Mouse (Mus musculus) cerebellum, postnatal 4 days (tissue): ENCODE data around the gene Col2a1.
A peak's percentile ranks its signal among the peaks of the same experiment; 100 is the strongest.

ENCODE experiments used
- DNase-seq, 2 experiments: peaks; one replicate each; pipeline ENCODE4 v3.0.0; 2022; ENCODE audit warnings: low spot score in 2 of 2, mixed read lengths in 1 of 2

The Col2a1 gene

DNA sequence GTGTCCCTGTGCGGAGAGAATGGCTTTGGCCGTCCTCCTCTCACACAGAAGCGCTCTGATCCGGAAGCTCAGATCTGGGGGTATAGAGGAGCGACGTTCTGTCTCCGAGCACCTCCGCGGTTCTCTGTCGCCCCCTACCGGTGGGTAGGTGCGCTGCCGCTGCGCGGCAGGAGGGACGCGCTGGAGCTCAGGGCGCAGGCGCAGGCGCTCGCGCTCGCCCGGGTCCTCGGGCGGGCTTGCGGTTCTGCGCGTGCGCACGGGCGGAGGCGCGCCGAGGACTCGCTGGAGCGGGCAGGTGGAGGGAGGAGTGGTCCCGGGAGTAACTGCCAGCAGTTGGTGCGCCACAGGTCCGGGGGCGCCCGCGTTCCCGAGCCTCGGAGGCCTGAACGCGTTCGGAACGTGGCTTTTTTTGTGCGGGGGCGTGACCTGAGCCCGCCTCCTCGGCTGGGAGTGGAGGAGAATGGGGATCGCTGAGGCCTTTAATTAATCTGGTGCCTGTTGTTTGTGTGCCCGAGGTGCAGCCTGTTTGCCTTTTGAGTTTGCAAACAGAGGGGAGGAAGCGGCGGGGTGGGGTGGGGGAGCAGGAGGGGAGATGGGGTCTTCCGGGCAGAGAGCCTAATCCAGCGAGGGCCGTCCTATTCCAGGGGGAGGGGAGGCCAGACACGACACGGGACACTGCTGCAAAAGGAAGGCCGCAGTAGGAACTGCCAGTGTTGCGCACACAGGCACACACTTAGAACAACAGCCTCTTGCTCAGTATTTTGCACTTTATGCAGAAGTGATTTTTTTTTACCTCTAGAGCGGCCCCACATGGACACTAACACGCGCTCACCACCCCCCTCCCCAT lies 40.3 kb downstream of the Col2a1 start, which contains the start of gene Tmem106c:
Gene Tmem106c (plus strand): TSS at position 212 of the 847 bp plus-strand sequence.
- peak; percentile 92 to 95 for DNase-seq

DNA sequence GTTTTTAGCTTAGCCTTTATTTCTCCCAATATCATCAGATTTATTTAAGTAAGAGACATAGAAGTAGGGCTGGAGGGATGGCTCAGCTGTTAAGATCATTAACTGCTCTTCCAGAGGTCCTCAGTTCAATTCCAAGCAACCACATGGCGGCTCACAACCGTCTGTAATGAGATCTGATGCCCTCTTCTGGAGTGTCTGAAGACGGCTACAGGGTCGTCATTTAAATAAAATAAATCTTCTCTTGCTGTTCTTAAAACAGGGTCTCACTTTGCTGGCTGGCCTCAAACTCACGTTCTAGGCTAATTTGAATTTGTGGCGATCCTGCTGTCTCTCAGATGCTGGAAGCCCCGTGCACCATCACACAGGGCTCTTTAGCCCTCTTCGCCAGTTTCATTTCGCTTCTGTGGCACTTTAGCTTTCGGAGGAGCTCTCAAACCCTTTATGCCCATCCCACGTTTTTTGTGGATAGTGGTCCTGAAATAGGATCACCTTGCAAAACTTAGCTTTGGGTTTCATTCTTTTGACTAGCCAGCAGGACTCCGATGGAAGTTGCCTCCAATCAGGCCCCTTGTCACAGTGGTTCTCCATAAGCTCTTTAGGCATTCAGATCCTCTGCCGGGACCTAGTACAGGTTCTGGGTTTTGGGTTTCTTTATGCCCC lies 41.0 kb downstream of the Col2a1 start:
- DNase-seq, result peak in 1 of 2 experiments; percentile 19

DNA sequence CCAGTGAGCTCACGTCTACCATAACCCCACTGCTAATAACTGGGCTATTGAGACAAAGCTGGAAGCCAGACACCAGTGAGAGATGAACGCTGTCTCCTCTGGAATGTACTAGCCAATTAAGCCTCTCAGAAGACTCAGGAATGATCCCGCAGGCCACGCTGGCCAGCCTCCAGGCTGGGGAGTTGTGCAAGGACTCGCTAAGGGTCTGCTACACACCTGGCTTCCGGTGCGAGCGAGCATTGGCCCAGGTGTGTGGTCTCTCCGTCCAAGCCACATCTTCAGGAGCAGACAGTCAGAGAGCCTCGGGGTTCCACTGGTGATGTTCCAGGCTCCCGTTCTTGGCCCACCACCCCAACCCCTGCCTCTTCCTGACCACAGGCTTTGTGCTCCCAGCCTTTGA lies 48.1 kb downstream of the Col2a1 start:
- peak in 1 of 2 experiments; percentile 15 for DNase-seq

DNA sequence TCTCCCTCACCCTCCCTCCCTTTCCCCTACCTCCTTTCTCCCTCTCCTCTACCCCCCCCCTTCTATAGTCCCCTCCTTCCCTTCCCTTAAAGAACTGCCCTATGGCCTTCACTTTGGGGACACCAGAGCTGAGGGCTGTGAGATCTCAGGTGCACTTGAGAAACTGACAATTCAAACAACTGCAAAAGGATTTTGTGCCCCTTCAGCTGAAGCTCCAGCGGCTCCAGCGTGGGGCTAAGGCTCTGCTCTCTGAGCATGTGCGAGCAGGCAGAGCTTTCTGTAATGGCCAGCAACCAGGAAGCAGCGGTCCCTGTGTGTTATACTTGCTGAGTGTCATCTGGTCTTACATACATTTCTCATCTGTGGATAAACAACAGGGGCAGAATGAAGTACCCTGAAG lies 48.8 kb downstream of the Col2a1 start:
- peak in 1 of 2 experiments; percentile 6 for DNase-seq

DNA sequence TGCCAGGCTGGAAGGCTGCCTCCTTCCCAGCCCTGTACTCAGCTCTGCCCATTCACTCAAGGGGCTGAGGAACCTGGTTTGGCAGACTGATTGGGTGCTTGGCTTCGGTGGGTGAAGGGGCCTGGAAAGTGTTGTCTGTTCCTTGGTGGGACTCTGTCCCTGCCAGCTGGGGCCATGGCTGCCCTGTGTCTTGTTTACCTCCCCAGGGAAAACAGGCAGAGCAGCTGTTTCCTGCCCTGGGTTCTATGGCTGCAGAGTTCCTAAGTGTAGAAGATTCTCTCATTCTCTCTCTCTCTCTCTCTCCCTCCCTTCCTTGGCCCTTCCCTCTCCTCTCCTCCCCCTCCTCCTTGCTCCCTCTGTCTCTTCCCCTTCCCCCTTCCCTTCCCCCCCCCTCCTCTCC lies 49.2 kb downstream of the Col2a1 start:
- DNase-seq, result peak in 1 of 2 experiments; percentile 8

DNA sequence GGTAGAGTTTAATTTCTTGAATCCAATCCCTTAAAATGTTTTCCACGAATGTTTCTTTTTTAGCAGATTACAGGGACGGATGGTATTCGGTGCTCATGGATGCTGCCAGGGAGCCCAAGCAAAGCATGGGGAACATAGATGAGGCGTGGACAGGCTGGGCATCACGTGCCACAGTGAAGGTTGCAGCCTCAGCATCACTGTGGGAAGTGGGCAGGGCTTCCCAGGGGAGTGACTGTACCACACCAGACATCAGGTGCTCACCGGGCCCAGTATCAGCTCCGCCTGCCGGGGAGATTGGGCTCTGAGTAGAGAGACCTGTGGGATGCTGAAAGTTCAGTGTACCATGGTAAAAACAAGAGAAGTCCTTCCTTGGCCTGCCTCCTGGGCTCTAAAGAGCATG lies 49.8 kb downstream of the Col2a1 start:
- DNase-seq, result peak in 1 of 2 experiments; percentile 10

DNA sequence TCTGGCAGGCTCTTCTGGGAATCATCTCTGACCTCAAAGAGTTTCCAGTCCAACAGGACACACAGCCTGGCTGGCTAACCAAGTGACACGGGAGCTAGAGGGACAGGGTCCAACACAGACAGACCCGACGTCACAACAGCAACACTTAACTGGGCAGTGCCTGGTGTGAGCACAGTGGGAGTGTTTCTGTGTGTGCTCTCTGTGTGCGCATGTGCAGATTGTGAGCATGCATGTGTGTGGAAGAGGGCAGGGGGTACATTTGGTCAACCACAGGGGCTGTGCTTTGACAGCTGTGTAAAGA lies 51.7 kb downstream of the Col2a1 start:
- DNase-seq, result no peak

DNA sequence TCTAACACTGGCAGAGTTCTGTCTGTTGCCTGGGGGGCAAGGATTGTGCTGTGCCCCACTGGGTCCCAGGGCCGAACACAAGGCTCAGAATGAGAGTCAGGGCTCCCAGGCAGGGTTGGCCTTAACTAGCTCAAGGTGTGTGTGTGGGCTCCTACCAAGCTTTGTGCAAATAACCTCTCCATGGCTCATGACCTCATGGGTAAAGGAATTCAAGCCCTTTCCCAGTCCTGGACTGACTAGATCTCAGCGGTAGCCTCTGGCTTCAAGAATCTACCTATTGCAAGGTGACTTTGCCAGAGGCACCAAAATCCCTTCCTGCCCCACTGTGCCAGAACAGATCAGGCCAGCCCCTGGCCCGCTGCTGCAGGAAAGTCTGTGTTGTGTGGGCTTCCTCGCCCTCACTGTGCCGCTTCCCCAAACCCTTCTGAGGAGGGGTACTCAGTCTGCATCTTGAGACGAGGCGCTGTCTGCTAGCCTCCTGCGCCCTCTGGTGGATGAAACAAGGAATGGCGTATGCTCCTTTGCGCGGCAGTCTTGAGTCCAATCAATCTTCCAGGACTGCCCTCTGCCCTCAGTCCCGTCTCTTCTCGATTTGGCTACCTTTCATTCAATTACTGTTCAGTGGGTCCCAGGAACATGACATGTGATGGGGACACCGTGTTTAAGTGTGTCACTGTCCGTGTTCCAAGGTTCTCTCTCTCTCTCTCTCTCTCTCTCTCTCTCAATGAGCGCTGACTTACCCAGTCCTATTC lies 52.2 kb downstream of the Col2a1 start:
- DNase-seq, result peak; percentile 47 to 75

DNA sequence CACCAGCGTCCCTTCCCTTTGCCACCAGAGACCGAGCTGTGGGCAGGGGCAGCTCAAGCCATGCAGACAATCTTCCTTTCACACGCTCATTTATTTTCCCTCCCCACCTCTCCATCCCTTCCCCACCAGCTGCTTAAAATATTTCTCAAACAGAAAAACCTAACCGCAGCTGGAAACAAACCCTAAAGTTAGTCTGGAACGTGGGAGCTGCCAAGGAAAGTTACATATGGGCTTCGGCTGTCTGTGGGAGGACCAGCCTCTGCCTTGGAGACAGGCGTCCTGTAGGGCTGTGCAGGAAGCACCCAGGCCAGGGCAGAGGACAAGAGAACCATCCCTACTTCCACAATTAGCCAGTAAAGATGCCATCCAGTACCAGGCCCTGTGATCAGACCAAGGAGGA lies 54.3 kb downstream of the Col2a1 start:
- DNase-seq, result no peak

DNA sequence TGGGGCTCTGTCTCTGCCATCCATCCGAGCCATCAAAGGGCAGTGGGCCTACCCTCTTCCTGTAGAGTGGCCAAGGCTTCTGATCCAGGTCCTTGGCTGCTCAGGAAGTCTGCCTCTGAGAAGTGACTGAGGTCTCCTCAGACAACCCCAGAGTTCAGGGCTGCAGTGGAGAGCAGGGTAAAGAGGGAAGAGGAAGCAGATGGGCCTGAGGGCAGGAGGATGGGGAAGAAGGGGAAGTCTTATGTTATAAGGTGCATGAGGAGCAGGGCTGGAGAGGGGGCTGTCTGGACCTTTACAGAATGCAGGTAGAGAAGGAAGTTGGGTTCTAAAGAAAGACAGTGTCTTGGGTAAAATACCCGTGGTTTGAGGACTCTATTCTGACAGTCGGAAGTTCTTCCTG lies 54.8 kb downstream of the Col2a1 start:
- DNase-seq, result no peak

DNA sequence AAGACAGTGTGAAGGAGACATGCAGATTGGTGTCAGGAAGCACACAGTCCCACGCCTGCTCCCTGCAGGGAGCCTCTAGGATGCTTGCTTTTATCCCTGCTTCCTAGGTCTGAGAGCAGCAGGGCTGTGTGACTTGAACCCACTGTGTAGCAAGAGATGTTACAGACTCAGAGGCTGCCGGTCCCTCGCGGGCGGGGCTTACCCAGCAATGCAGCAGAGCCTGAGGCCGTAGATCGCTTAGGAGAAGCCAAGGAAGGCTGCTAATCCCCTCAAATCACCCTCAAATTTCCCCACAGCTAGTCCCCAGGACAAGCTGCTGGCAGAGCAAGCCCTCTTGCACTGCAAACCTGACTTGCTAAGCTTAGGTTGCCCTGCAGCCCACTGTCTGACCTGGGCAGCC lies 55.8 kb downstream of the Col2a1 start:
- no peak for DNase-seq

DNA sequence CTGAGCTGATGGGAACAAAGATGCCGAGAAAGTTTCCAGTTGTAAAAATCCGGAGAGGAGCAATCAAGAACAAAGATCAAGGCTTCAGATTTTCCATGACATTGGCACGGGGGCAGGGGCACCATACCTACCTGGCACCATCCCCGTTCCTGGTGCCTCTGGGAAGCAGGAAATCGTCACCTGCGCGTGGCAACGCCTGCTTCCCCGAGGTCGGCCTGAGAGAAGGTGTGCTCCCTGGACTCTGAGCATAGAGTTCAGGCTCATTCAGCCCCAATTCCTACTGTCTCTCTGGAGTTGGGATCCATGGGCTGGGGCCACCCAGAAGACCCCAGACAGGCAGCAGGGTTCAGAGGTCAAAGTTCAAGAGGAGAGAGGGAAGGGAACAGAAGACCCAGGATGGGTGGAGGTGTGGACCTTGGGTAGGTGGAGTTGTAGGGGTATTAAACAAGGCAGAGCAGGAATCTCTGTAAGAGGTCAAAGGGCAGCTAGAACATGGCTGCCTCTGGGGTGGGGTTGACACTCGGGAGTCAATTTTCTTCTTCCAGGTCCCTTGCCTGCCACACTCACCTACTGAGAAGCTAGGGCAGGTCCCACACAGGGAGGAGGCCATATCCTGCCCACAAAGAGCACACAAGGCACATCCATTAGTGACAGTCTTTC lies 58.7 kb downstream of the Col2a1 start:
- DNase-seq, result no peak

DNA sequence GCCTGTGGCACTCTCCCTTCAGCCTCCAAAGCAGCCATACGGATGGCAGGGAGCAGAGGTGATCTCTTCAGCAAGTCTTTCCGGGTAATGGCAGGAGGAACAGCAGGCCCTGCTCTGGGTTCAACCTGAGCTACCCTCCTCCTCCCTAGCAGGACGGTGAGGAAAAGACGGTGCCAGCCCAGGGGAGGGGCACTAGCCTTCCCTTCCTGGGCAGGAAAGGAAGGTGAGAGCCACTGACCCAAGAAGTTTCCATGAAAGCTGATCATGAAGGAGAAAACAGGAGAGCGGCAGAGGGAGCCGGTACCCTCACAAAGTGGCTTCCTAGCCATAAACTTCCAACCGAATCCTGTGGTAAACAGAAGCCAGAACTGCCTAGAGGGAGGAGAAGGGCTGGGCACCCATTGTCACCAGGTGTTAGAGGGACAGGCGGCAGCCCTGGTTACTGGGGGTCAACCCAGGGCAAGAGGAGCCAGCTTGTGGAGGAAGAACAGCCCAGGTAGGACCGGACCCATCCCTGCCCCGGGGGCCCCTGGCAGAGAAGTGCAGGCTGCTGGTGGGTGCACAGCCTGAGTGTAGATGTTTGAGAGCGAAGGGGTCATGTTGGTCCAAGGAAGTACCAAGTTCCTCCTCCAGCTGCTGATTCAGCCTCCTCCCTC lies 59.4 kb downstream of the Col2a1 start:
- DNase-seq, result no peak

DNA sequence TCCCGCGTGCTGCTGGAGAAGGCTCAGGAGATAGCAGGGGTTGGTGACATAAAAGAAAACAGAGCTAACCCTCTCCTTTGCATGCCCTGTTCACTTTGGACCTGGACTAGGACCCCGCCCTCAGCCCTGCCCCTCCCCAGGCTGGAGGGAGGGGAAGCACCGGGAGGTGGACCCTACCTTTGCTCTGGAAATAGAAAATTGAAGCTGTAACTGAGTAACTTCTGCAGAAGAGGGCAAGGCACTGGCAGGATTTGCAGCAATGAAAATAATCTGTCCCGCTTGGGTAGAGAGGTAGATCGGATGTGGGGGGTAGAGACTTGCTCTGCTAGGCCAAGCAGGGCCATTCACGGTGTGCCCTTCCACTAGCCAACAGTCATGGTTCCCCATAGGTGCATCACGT lies 61.1 kb downstream of the Col2a1 start:
- no peak for DNase-seq

DNA sequence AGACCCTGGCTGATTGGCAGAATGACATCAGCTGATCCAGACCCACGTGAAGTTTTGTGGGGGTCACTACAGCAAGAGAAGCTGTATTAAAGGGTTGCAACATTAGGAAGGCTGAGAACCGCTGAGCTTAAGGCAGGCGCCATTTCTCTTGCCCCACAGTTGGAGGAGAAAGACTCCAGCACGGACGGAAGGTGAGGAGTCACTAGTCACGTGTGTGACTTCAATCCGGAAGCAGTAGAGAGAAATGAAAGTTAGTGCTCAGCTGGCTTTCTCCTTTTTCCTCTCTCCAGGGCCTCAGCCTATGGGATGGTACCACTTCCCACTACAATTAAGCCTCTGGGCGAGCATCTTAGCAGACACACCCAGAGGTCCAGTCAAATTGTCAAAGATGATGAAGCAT lies 62.0 kb downstream of the Col2a1 start:
- no peak for DNase-seq

DNA sequence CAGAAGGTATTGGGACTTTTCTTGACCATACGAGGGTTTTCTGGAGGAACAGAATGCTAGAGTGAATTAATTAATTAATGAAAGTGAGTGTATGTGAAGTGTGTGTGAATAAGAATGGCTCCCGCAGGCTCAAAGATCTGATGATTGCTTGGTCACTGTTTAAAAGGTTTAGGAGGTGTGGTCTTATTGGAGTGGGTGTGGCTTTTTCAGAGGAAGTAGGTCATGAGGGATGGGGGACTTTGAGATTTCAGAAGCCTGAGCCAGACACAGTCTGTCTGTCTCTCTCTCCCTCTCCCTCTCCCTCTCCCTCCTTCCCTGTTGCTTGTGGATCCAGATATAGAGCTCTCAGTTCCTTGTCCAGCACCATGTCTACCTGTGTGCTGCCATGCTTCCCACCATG lies 63.2 kb downstream of the Col2a1 start:
- no peak for DNase-seq

DNA sequence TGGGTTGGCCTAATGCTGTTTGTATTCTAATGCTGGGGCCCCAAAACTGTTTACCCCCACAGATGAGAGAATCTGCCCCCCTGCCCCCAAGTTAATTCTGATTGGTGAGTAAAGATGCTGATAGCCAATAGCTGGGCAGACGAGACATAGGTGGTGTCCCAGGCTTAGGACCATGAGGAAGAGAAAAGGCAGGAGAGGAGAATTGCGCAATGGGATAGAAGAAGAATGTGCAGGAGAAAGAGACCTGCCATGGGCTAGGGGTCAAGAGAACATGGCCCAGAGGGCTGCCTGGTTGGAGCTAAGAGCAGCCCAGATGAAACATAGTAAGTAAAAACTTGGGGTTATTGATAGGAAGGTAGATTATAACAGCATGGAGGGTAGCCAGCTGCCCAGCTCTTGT lies 64.4 kb downstream of the Col2a1 start:
- no peak for DNase-seq

DNA sequence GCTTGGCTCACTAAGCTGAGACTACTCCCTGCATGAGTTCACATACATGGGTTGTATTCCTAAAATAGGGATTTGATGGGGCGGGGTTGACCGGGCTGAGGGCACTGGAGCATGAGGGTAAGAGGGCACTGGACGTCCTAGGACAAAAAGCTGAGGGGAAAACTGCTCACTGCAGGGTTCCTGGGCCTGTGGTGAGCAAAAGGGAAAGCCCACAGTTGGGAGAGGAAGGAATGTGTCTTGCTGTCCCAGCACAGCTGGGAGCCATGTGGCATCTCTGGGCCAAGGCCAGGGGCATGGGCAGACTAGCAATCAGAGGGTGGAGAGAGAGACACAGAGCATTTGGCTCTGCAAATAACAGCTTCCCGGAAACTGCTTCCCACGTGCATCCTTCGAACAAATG lies 65.9 kb downstream of the Col2a1 start:
- DNase-seq, result no peak

DNA sequence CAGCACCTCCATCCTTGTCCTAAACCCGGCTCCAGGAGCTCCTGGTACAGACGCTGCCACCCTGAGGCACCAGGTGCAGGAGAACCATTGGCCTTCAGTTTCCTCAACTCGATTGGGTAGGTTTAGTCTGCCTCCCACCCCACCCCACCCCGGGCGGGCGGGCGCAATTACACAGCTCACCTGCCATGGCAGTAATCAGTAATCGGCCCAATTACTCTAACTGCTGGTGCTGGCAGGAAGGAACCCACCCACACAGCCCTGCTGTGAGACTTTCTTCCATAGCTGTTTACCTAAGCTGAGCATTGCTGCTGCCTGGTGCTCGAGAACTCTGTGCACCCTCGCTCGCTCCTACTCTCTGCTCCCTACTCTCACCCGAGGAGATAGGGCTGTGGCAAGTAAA lies 72.1 kb downstream of the Col2a1 start:
- no peak for DNase-seq

DNA sequence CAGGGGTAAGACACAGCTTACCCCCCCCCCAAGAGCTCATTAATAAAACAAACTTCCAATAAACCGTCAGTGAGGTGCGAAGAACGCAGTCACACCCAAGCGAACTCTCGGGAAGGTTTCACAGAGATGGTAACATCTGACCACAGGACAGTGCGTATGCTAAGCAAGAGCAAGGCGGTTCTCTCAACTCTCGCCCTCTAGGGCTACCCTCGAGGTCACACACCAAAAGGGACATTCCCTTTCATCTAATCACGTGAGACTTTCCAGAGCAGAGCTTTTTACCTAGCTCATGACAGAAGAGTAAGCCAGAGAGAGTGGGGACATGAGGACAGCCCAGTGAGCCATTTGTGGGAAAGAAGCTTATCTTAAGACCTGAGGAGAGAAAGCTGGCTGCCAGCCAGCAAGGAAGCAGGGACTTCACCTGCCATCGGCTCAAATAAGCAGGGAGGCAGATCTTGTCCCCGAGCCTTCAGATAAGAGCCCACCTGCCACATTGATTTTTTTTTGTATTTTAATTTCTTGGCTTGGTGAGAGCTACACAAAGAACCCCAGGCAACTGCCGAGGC lies 75.2 kb downstream of the Col2a1 start:
- DNase-seq, result no peak

DNA sequence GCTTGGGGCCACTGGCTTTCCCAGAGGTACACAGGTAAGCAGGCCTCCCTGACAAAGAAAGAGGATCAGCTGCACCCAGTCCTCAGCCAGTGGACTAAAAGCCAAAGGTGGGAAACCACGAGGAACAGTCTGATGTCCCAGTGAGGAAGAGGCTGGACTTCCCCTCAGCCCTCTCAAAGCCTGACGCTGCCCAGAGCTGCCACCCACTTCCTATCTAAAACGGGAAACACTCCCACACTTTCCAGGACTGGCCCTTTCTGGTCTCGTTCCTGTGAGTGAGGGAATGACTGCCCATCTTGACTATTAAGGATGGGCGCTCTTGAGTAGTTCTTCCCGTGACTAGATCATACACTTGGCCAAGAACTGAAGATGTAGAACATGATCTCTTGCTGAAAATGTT lies 76.7 kb downstream of the Col2a1 start:
- no peak for DNase-seq
